Mouse (Mus musculus) embryonic facial prominence, embryonic 14.5 days (tissue): ENCODE data around the gene Gm21983. TPM values are rescaled to one million over a fixed set of nuclear protein-coding genes. Genes with fewer than 3 reads are reported as not detected.
A peak's percentile ranks its signal among the peaks of the same experiment; 100 is the strongest.

Source experiments
- ATAC-seq: fragments of 200-750 bp; cut with Nextera tagmentation; 2 replicates; pipeline ENCODE4 v1.8.0; 2017; ENCODE audit warnings: low read depth, moderate number of reproducible peaks, moderate TSS enrichment
- DNase-seq: peaks from one replicate; pipeline ENCODE4 v3.0.0-alpha.2; 2015; ENCODE audit warnings: low spot score
- H3K27ac ChIP-seq: fragments of 300-500 bp; sonication (generic); replicated peaks from 2 replicates; pipeline ENCODE4 v1.5.1; 2014; ENCODE audit warnings: low read depth, mild to moderate bottlenecking, low read length, moderate library complexity
- H3K27me3 ChIP-seq: fragments of 300-500 bp; sonication (generic); replicated peaks from 2 replicates; pipeline ENCODE4 v1.6.1; 2014; ENCODE audit warnings: low read length; ENCODE audit not compliant: control insufficient read depth, insufficient read depth
- H3K36me3 ChIP-seq: fragments of 300-500 bp; sonication (generic); 2 replicates; pipeline ENCODE4 v1.6.1; 2014; ENCODE audit warnings: low read length, mixed read lengths; ENCODE audit not compliant: control insufficient read depth, insufficient read depth
- H3K4me1 ChIP-seq: fragments of 300-500 bp; sonication (generic); 2 replicates; pipeline ENCODE4 v1.6.1; 2014; ENCODE audit warnings: antibody characterized with exemption, low read length; ENCODE audit not compliant: control insufficient read depth, insufficient read depth
- H3K4me2 ChIP-seq: fragments of 300-500 bp; sonication (generic); 2 replicates; pipeline ENCODE4 v1.6.1; 2014; ENCODE audit warnings: low read depth, mild to moderate bottlenecking, low read length, moderate library complexity, mixed read lengths
- H3K4me3 ChIP-seq: fragments of 300-500 bp; sonication (generic); 2 replicates; pipeline ENCODE4 v1.5.1; 2014; ENCODE audit warnings: low read depth, mild to moderate bottlenecking, low read length
- H3K9ac ChIP-seq: fragments of 300-500 bp; sonication (generic); 2 replicates; pipeline ENCODE4 v1.6.1; 2014; ENCODE audit warnings: low read depth, mild to moderate bottlenecking, low read length, moderate library complexity, mixed read lengths
- H3K9me3 ChIP-seq: fragments of 300-500 bp; sonication (generic); 2 replicates; pipeline ENCODE4 v1.6.1; 2016; ENCODE audit warnings: low read length; ENCODE audit not compliant: control insufficient read depth
- WGBS: fragments of 180-500 bp; shearing (Covaris S2); extraction: QIAGEN DNeasy Blood & Tissue Kit; methylation state at CpG from one replicate; pipeline ENCODE4 v1.1.7; 2014; 5-methylcytosine and 5-hydroxymethylcytosine counted together
- polyA plus RNA-seq: library from polyadenylated mRNA; unstranded; fragments of >200 nt; fragmentation: Nextera tagmentation; extraction: Ambion mirVana; gene quantifications from 2 replicates; pipeline ENCODE4 v1.2.1, GENCODE M21; 2014

The Gm21983 gene
- polyA plus RNA-seq, 1 experiment from 2014 or later: not detected

GRCm38 (mm10) chr7:27179217-27179918 lies 1.5 kb downstream of the Gm21983 start:
- no peaks in the 10 kb centered on the region for H3K27me3 ChIP-seq
- H3K4me2 ChIP-seq: peak overlapping the region; percentile 57
- H3K27ac ChIP-seq: peak overlapping the region; percentile 80
- H3K4me1 ChIP-seq: no peaks in the 10 kb centered on the region
- no peaks in the 10 kb centered on the region for H3K9me3 ChIP-seq
- ATAC-seq (no peak), DNase-seq (no peak)
- H3K4me3 ChIP-seq: peak overlapping the region; percentile 66
- peak overlapping the region; percentile 50 for H3K9ac ChIP-seq
- peaks cover 16% of the 10 kb centered on the region for H3K36me3 ChIP-seq
- WGBS: 49% methylated on average over 16 of the region's 16 CpGs

GRCm38 (mm10) chr7:27178324-27179216 lies 2.3 kb downstream of the Gm21983 start, which contains the start of gene Rab4b:
Rab4b (minus strand) TSS chr7:27178896.
- no peaks in the 10 kb centered on the region for H3K9me3 ChIP-seq
- H3K36me3 ChIP-seq: peaks cover 18% of the 10 kb centered on the region; the same call in 1 of the 2 replicates
- no peaks in the 10 kb centered on the region for H3K4me1 ChIP-seq
- peak; percentile 98 for ATAC-seq
- no peaks in the 10 kb centered on the region for H3K27me3 ChIP-seq
- peak within 1 kb of the TSS; percentile 65 for H3K9ac ChIP-seq
- H3K4me3 ChIP-seq: peak within 1 kb of the TSS; percentile 66
- 1% methylated on average over 47 of the region's 53 CpGs for WGBS
- peak within 1 kb of the TSS; percentile 58 for H3K4me2 ChIP-seq
- peak; percentile 99 for DNase-seq
- peak within 1 kb of the TSS; percentile 95 for H3K27ac ChIP-seq

GRCm38 (mm10) chr7:27177942-27178323 lies 3.0 kb downstream of the Gm21983 start:
- H3K36me3 ChIP-seq: peaks cover 21% of the 10 kb centered on the region; the same call in 1 of the 2 replicates
- no peaks in the 10 kb centered on the region for H3K4me1 ChIP-seq
- no peak for ATAC-seq
- peak overlapping the region; percentile 66 for H3K4me3 ChIP-seq
- peak overlapping the region; percentile 65 for H3K9ac ChIP-seq
- H3K9me3 ChIP-seq: no peaks in the 10 kb centered on the region
- no peak for DNase-seq
- 16% methylated on average over 4 of the region's 4 CpGs for WGBS
- H3K27ac ChIP-seq: peak overlapping the region; percentile 95
- peak overlapping the region; percentile 58 for H3K4me2 ChIP-seq
- H3K27me3 ChIP-seq: no peaks in the 10 kb centered on the region

GRCm38 (mm10) chr7:27174896-27175295 lies 6.0 kb downstream of the Gm21983 start:
- Histone ChIP-seq H3K4me2 (no peak overlapping the region), H3K9ac (no peak overlapping the region), H3K27ac (no peak overlapping the region), H3K27me3 (no peaks in the 10 kb centered on the region), H3K4me3 (no peak overlapping the region), H3K36me3 (peaks cover 51% of the 10 kb centered on the region), H3K4me1 (no peaks in the 10 kb centered on the region), H3K9me3 (no peaks in the 10 kb centered on the region)
- no peak for ATAC-seq
- DNase-seq: no peak
- WGBS: 92% methylated on average over 7 of the region's 7 CpGs

- no peak overlapping the region for H3K4me3 ChIP-seq
- H3K36me3 ChIP-seq: peaks cover 52% of the 10 kb centered on the region
- H3K9me3 ChIP-seq: no peaks in the 10 kb centered on the region
- H3K4me2 ChIP-seq: no peak overlapping the region
- no peak overlapping the region for H3K27ac ChIP-seq
- 97% methylated on average over 14 of the region's 15 CpGs for whole genome bisulfite sequencing
- H3K27me3 ChIP-seq: no peaks in the 10 kb centered on the region
- ATAC-seq: no peak
- no peak overlapping the region for H3K9ac ChIP-seq
- DNase-seq: no peak
- no peaks in the 10 kb centered on the region for H3K4me1 ChIP-seq
These were observed 6.4 kb downstream of the Gm21983 start for GRCm38 (mm10) chr7:27174496-27174895.

GRCm38 (mm10) chr7:27170981-27171380 lies 9.9 kb downstream of the Gm21983 start:
- 91% methylated on average over 3 of the region's 3 CpGs for WGBS
- ATAC-seq (no peak), DNase-seq (no peak)
- Histone ChIP-seq H3K27ac (no peak overlapping the region), H3K36me3 (peaks cover 52% of the 10 kb centered on the region), H3K4me2 (no peak overlapping the region), H3K9me3 (no peaks in the 10 kb centered on the region), H3K4me3 (no peak overlapping the region), H3K9ac (no peak overlapping the region), H3K27me3 (no peaks in the 10 kb centered on the region), H3K4me1 (no peaks in the 10 kb centered on the region)

- Histone ChIP-seq H3K27me3 (no peaks in the 10 kb centered on the region), H3K36me3 (peaks cover 49% of the 10 kb centered on the region), H3K9me3 (no peaks in the 10 kb centered on the region), H3K9ac (no peak overlapping the region), H3K4me1 (peaks cover 19% of the 10 kb centered on the region), H3K4me2 (no peak overlapping the region), H3K27ac (no peak overlapping the region), H3K4me3 (no peak overlapping the region)
- 86% methylated on average over 5 of the region's 5 CpGs for WGBS
- DNase-seq (no peak), ATAC-seq (no peak)
These were observed 12.5 kb downstream of the Gm21983 start for GRCm38 (mm10) chr7:27168371-27168770.

- 71% methylated on average over 11 of the region's 11 CpGs for WGBS
- DNase-seq (no peak), ATAC-seq (no peak)
- H3K4me3 ChIP-seq: peak overlapping the region; percentile 69
- H3K27ac ChIP-seq: peak overlapping the region; percentile 97
- no peaks in the 10 kb centered on the region for H3K9me3 ChIP-seq
- no peaks in the 10 kb centered on the region for H3K27me3 ChIP-seq
- H3K9ac ChIP-seq: peak overlapping the region; percentile 90
- peaks cover 43% of the 10 kb centered on the region for H3K36me3 ChIP-seq
- peak overlapping the region; percentile 69 for H3K4me2 ChIP-seq
- peaks cover 19% of the 10 kb centered on the region for H3K4me1 ChIP-seq
These were observed 13.3 kb downstream of the Gm21983 start for GRCm38 (mm10) chr7:27167475-27168094.
